Mouse (Mus musculus) forelimb bud, embryonic 11.5 days (tissue): Measurements from ENCODE around the gene Vsig8.

ENCODE experiments used
- DNase-seq: peaks from one replicate; pipeline ENCODE4 v3.0.0-alpha.2; 2012; ENCODE audit warnings: low read depth, low spot score

The Vsig8 gene

DNA sequence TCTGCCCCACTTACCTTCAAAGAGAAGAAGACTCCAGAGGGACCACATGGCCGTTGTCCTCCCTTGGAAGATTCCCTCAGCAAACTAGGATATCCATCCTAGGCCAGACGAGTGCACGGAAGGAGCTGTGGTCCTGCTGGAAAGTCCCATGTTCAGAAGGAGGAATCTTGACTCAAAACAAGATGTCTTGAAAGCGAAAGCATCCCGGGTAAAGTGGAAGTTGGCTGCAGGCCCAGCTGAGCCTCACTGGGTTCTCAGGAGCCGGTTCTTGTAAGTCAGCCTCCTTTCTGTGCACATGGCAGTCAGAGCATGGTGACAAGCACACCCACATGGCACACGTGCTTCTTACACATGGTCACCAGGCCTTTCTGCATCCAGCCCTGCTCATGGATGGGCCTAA, 34.6 kb downstream of the Vsig8 start, which contains the start of gene Slamf8:
Gene Slamf8, minus strand, starts transcription at position 184 of the 400 bp plus-strand sequence.
- DNase-seq, result no peak

DNA sequence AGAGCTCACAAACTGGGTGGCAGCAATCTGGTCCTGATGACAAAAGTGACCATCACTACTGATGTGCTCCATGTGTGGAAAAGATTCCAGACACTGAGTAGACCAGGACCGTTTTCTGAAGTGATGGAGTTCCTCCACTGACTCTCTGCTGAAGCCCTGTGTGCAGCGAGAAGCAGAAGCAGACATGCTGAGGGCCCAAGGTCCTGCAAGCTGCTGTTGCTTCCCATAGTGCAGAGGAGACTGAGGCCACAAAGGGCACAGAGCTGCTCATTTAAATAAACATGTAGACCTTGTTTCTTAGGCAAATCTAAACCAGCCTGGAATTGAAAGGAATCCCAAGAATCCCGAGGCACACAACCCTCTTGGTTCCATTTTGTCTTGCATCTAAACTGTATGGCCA, 37.6 kb downstream of the Vsig8 start:
- no peak for DNase-seq

- DNase-seq, result no peak
Measured at GRCm38 (mm10) chr1:172593956-172594355, 38.2 kb downstream of the Vsig8 start.

DNA sequence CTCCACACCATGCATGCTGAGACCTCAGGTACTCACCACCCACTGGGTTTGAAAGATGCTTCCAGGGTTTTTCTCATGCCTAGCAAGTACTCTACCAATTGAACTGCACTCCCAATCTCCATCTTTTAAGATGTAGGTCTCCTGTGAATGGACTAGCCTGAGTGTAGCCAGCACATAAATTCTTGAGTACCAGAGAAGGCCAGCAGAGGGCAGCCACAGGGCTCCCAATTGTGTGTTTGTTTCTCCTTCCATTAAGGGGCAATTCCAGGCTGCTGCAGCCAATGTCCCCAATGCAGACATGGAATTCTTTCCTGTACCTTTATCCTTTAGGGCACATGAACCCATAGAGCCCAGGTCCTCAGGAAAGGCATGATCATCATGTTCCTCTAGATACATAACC, 38.8 kb downstream of the Vsig8 start:
- DNase-seq, result peak; percentile 52

DNA sequence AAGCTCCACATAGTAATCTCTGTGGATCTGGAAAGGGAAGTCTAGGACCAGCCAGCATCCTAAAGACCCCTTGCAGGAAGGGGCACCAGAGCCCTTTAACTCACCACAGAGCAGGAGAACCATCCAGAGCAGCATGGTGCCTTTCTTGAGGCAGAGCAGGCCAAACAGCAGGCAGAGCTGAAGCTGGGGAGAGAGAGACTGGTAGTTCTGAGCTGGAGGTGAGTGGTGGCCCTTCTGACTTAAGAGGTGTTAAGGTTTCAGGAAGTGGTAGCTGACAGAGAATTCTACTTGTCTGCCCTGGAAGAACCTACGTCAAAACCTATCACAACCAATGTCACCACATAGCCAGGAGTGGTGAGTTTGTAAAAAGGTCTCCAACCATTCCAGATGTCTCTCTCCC, 46.6 kb downstream of the Vsig8 start, which contains the start of gene Fcrl6:
Gene Fcrl6, minus strand, starts transcription at position 226 of the 400 bp plus-strand sequence.
- no peak for DNase-seq

DNA sequence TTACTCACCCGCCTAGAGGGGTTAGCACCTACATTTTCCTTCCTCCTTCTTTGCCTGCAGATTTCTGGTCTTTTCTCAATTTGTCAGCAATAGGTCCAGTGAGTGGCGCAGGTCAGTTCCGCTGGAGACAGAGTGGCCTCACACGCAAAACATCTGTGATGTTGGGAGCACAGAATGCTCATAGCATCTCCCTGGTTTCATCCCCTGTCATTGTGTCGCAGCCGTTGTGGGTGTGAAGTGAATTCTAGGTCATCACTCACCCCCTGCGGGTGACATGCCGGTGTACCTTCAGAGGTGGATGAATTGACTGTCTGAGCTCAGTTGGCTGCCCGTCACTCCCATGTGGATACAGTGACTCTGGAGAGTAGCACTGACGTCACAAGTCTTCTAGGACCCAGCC, 55.6 kb downstream of the Vsig8 start:
- DNase-seq, result no peak

GRCm38 (mm10) chr1:172612745-172613144, 57.0 kb downstream of the Vsig8 start:
- no peak for DNase-seq
